Mouse (Mus musculus) heart, adult 2 months (tissue): Measurements from ENCODE around the gene Ap5z1.

Source experiments
- CTCF ChIP-seq: fragments of 200-600 bp; IDR thresholded peaks from 2 replicates; pipeline ENCODE4 v1.8.1; 2022; ENCODE audit warnings: antibody characterized with exemption, mild to moderate bottlenecking, moderate library complexity
- POLR2A ChIP-seq: fragments of 200-500 bp; IDR thresholded peaks from 2 replicates; pipeline ENCODE4 v1.6.1; 2011; ENCODE audit warnings: mild to moderate bottlenecking, low read depth, low read length, control low read depth; ENCODE audit not compliant: insufficient read depth

GRCm38 (mm10) chr5:142458791-142459557 lies 4.8 kb upstream of the Ap5z1 start:
- no peak for TF ChIP-seq CTCF
- no peak for TF ChIP-seq POLR2A
